Mouse (Mus musculus) lung, adult 18-20 months (tissue): Measurements from ENCODE around the gene Ppp1r13l.

Experiments
- DNase-seq, 2 experiments: peaks; one replicate each; pipeline ENCODE4 v3.0.0; 2022; ENCODE audit warnings: mixed read lengths in 2 of 2

Gene Ppp1r13l

GRCm38 (mm10) chr7:19359299-19359891, at the start of gene Ppp1r13l, which contains the start of gene Cd3eap:
TSS of gene Ppp1r13l (plus strand) at chr7:19359749.
TSS of gene Cd3eap (minus strand) at chr7:19359483.
- DNase-seq: peak; percentile 85 to 88

GRCm38 (mm10) chr7:19309884-19310641, 49.5 kb upstream of the Ppp1r13l start, which contains the start of gene Fosb:
TSS of gene Fosb (minus strand) at chr7:19310051.
- DNase-seq: peak; percentile 94 to 97

- no peak for DNase-seq
These were observed 47.6 kb upstream of the Ppp1r13l start for GRCm38 (mm10) chr7:19311991-19312390.

- DNase-seq: no peak
These were observed 45.5 kb upstream of the Ppp1r13l start for GRCm38 (mm10) chr7:19314033-19314432.

- DNase-seq: peak; percentile 72 to 81
These were observed 42.9 kb upstream of the Ppp1r13l start for GRCm38 (mm10) chr7:19316451-19317161.

GRCm38 (mm10) chr7:19318201-19318600, 41.3 kb upstream of the Ppp1r13l start:
- no peak for DNase-seq

- no peak for DNase-seq
These were observed 40.9 kb upstream of the Ppp1r13l start for GRCm38 (mm10) chr7:19318676-19319075.

GRCm38 (mm10) chr7:19319458-19319857, 40.1 kb upstream of the Ppp1r13l start:
- DNase-seq: peak in 1 of 2 experiments; percentile 40

- DNase-seq: peak; percentile 96 to 98
These were observed 39.6 kb upstream of the Ppp1r13l start for GRCm38 (mm10) chr7:19319906-19320305.

GRCm38 (mm10) chr7:19320637-19321036, 38.9 kb upstream of the Ppp1r13l start:
- DNase-seq: no peak

- DNase-seq: peak in 1 of 2 experiments; percentile 36
These were observed 38.1 kb upstream of the Ppp1r13l start for GRCm38 (mm10) chr7:19321464-19321863.

- DNase-seq: no peak
These were observed 37.1 kb upstream of the Ppp1r13l start for GRCm38 (mm10) chr7:19322489-19322888.

- DNase-seq: no peak
These were observed 35.3 kb upstream of the Ppp1r13l start for GRCm38 (mm10) chr7:19324221-19324620.

GRCm38 (mm10) chr7:19325262-19326199, 34.0 kb upstream of the Ppp1r13l start:
- no peak for DNase-seq

GRCm38 (mm10) chr7:19326359-19326758, 33.2 kb upstream of the Ppp1r13l start:
- DNase-seq: peak; percentile 91 to 96

- peak; percentile 95 to 98 for DNase-seq
These were observed 32.4 kb upstream of the Ppp1r13l start for GRCm38 (mm10) chr7:19327128-19327527.

- no peak for DNase-seq
These were observed 31.8 kb upstream of the Ppp1r13l start for GRCm38 (mm10) chr7:19327782-19328181.

GRCm38 (mm10) chr7:19328425-19328824, 31.1 kb upstream of the Ppp1r13l start:
- no peak for DNase-seq

GRCm38 (mm10) chr7:19331910-19332309, 27.6 kb upstream of the Ppp1r13l start:
- DNase-seq: no peak

- DNase-seq: peak; percentile 73 to 81
These were observed 26.7 kb upstream of the Ppp1r13l start for GRCm38 (mm10) chr7:19332709-19333352.

- no peak for DNase-seq
These were observed 24.0 kb upstream of the Ppp1r13l start for GRCm38 (mm10) chr7:19335583-19335982.

GRCm38 (mm10) chr7:19337122-19337521, 22.4 kb upstream of the Ppp1r13l start:
- no peak for DNase-seq
